6 mouse cellular contexts compared by ENCODE assay signal in the genomic region with DNA sequence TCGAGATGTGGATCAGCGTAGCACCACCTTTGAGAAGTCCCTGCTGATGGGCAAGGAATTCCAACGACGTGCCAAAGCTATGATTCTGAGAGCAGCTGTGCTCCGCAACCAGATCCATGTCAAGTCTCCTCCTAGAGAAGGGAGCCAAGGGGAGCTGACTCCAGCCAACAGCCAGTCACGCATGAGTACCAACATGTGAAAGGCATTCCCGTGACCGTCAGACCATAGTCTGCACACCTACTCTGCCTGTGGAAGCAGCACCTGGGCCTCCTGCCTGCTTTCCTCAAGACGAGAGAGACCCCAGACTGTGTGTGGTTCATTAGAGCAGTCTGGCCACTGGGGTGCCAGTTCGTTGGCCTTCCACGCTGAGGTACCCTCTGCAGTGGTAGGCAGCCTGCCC.
A peak's percentile ranks its signal among the peaks of the same experiment; 100 is the strongest.
DNase-seq lines count a peak whose midpoint lies in the region; ATAC-seq and TF ChIP-seq lines count a peak whose summit lies in the region.
"Not testable (repeated sequence)": the region's sequence is repeated elsewhere in the genome, so short reads cannot be mapped to it uniquely, and the experiment has no call there.

No protein-coding gene starts in this region.

- H3K9me3 ChIP-seq in hindbrain, postnatal 0 days (ENCODE audit: low read length); kidney, embryonic 14.5 days (ENCODE audit: control insufficient read depth, low read length); kidney, postnatal 0 days (replicated peaks; ENCODE audit: low read length): not testable (repeated sequence)

- ATAC-seq in hindbrain, postnatal 0 days = 0 out of 2 replicates have a peak, but pooled peaks have one; percentile 45
- peak; percentile 69; the same call in 1 of the 2 replicates for ATAC-seq in kidney, embryonic 14.5 days (ENCODE audit: low FRiP score, low TSS enrichment)
- peak; percentile 85 for ATAC-seq in kidney, postnatal 0 days (replicated peaks; ENCODE audit: low FRiP score, low read depth)
- ATAC-seq in monocyte, adult 5-6 weeks (replicated peaks; ENCODE audit: insufficient number of reproducible peaks, low FRiP score, low TSS enrichment, poor library complexity, severe bottlenecking) = 0 out of 2 replicates have a peak, but pooled peaks have one; percentile 34

- H3K36me3 ChIP-seq in hindbrain, postnatal 0 days (ENCODE audit: insufficient read depth, low read length); kidney, adult 2 months (ENCODE audit: control insufficient read depth, insufficient read depth, low read length); kidney, embryonic 14.5 days (ENCODE audit: control insufficient read depth, insufficient read depth, low read length); kidney, postnatal 0 days (ENCODE audit: insufficient read depth, low read length): not testable (repeated sequence)

- not testable (repeated sequence) for H3K27me3 ChIP-seq in hindbrain, postnatal 0 days (ENCODE audit: insufficient read depth, low read length); kidney, adult 2 months (replicated peaks; ENCODE audit: control insufficient read depth, insufficient read depth, low read length); kidney, embryonic 14.5 days (ENCODE audit: control insufficient read depth, insufficient read depth, low read length); kidney, postnatal 0 days (ENCODE audit: insufficient read depth, low read length)

- not testable (repeated sequence) for H3K4me1 ChIP-seq in hindbrain, postnatal 0 days (ENCODE audit: insufficient read depth, low read length); kidney, adult 2 months (ENCODE audit: control insufficient read depth, insufficient read depth, low read length); kidney, embryonic 14.5 days (ENCODE audit: control insufficient read depth, insufficient read depth, low read length); kidney, postnatal 0 days (replicated peaks; ENCODE audit: insufficient read depth, low read length)

- H3K4me2 ChIP-seq in hindbrain, postnatal 0 days (ENCODE audit: low read depth, low read length); kidney, embryonic 14.5 days (replicated peaks; ENCODE audit: low read depth, low read length); kidney, postnatal 0 days (ENCODE audit: low read length): not testable (repeated sequence)

- 68% methylated on average over 8 of the region's 11 CpGs for WGBS in hindbrain, postnatal 0 days
- 42% methylated on average over 9 of the region's 11 CpGs for WGBS in kidney, adult 2 months
- WGBS in kidney, embryonic 14.5 days = 68% methylated on average over 8 of the region's 11 CpGs
- WGBS in kidney, postnatal 0 days = 50% methylated on average over 8 of the region's 11 CpGs

- DNase-seq in hindbrain, postnatal 0 days (ENCODE audit: low spot score); kidney, postnatal 0 days (ENCODE audit: low spot score): not testable (repeated sequence)
- peak; percentile 68 for DNase-seq in kidney, adult 2 months
- peak; percentile 40 to 68 for DNase-seq in kidney, postnatal 25 days

- not testable (repeated sequence) for H3K27ac ChIP-seq in hindbrain, postnatal 0 days; kidney, adult 2 months (ENCODE audit: insufficient read depth, low read depth, low read length); kidney, embryonic 14.5 days (ENCODE audit: low read depth, low read length); kidney, postnatal 0 days

- not testable (repeated sequence) for H3K4me3 ChIP-seq in hindbrain, postnatal 0 days (ENCODE audit: low read length); kidney, adult 2 months (ENCODE audit: insufficient read depth, low read depth, low read length); kidney, embryonic 14.5 days (ENCODE audit: low read length); kidney, postnatal 0 days (replicated peaks; ENCODE audit: low read depth, low read length)

- H3K9ac ChIP-seq in hindbrain, postnatal 0 days (replicated peaks; ENCODE audit: low read length); kidney, embryonic 14.5 days (ENCODE audit: low read depth, low read length); kidney, postnatal 0 days (ENCODE audit: low read depth, low read length): not testable (repeated sequence)

- not testable (repeated sequence) for TF ChIP-seq CTCF in hindbrain, postnatal 0 days (IDR thresholded peaks at IDR 0.05; ENCODE audit: low read depth); kidney, adult 2 months (conservative IDR thresholded peaks at IDR 0.05; ENCODE audit: insufficient read depth, insufficient read length, low read depth, low read length); kidney, postnatal 0 days (IDR thresholded peaks at IDR 0.05; ENCODE audit: low read depth)

- TF ChIP-seq POLR2A in kidney, adult 2 months (IDR thresholded peaks at IDR 0.05; ENCODE audit: low read depth, low read length) = not testable (repeated sequence)

Comparison
In these comparisons a context has a peak if more than half of its experiments do, and no peak if none do; other contexts are left out.
1. ATAC-seq: peak in every context shown above with its lines; median percentile 85 in kidney, postnatal 0 days; 69 in kidney, embryonic 14.5 days; 45 in hindbrain, postnatal 0 days; 34 in monocyte, adult 5-6 weeks.